Mouse (Mus musculus) spleen, adult 12 weeks (tissue): ENCODE results near the gene Hoxd13.

Experiments used
- DNase-seq: peaks from one replicate; pipeline ENCODE4 v3.0.0; 2022; ENCODE audit warnings: low spot score

The Hoxd13 gene

DNA sequence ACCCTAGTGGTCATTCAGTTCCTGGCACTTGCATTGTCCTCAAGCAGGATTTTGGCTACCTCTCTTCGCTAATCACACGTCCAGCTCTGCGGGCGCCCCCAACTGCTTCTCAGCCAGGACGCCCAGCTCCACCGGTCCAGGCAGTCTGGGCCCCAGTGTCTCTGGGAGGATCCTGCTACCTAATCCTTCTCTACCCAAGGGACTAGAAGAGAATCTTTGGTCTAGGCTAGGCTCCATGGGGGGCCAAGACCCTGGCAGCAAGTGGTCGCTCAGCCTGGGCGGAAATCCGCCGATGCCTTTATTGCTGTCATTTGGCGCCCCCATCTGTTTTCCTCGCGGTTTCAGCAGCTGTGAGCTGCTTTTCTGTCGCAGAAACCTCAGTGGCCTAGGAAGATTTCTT lies 6.4 kb upstream of the Hoxd13 start:
- DNase-seq: no peak

- DNase-seq: no peak
Observed at GRCm38 (mm10) chr2:74663291-74663925, 4.7 kb upstream of the Hoxd13 start.

GRCm38 (mm10) chr2:74666411-74666810 lies 1.7 kb upstream of the Hoxd13 start:
- no peak for DNase-seq

GRCm38 (mm10) chr2:74667191-74667841 lies 794 bp upstream of the Hoxd13 start:
- DNase-seq: no peak

- DNase-seq: no peak
Observed at GRCm38 (mm10) chr2:74668370-74669229, 490 bp downstream of the Hoxd13 start.

DNA sequence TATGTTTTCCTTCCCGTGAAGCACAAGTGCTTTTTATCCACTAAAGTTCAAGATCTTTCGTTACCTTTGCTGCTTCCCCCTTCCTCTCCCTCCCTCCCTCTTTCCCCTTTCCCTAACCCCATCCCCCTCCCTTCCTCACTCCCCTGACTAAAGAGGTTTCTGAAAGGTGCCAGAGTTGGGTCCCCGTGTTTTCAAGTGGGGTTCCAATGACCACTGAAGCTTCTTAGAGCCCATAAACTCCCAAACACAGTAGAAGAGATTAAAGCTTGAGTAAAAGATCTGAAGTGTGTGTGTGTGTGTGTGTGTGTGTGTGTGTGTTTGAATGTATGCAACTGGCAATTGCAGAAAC lies 1.1 kb downstream of the Hoxd13 start:
- no peak for DNase-seq

DNA sequence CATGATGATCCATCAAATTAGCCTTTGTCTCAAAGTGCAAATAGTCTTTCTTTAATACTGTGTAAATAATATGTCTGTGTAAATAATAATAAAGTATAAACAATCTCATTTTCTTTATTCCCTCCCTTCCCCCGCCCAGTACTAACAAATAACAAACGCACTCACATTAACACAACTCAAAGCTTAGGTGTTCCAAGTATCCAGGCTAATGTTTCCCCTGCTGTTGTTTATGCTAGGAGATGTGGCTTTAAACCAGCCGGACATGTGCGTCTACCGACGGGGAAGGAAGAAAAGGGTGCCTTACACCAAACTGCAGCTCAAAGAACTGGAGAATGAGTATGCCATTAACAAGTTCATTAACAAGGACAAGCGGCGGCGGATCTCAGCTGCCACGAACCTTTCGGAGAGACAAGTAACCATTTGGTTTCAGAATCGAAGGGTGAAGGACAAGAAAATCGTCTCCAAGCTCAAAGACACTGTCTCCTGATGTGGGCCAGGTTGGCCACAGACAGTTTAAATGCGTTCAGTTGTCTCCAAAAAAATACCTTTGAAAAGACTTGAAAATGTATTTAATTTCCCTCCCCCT lies 1.6 kb downstream of the Hoxd13 start:
- no peak for DNase-seq

- DNase-seq: no peak
Observed at GRCm38 (mm10) chr2:74670632-74671188, 2.6 kb downstream of the Hoxd13 start.

GRCm38 (mm10) chr2:74671847-74672246 lies 3.7 kb downstream of the Hoxd13 start:
- no peak for DNase-seq

GRCm38 (mm10) chr2:74672481-74673362 lies 4.6 kb downstream of the Hoxd13 start:
- DNase-seq: no peak

DNA sequence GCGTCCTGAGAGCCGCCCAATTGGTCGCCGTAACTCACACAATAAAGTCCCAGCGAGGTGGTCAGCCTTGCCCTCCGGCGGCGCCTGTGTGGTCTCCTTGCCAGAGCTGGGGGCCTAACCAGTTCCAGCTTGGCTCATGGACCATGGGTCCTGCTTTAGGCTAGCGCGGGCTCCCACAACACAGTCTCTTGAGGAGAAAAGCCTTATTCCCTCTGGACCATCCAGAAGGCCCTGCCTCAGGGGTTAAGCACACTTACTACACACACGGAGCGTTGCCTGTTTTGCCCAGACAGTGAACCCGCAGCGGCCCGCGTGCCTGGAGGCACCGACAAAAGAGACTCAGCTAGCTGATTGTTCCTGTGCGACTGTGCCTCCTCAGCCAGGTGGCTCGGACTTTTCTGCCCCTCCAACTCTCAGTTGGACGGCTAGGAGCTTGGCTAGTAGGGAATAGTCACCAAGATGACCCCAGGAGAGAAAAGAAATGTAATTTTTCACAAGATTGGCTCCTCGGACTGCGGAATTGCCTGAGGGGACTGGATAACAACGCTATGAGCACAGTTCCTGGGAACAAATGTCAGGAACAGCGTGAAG lies 5.8 kb downstream of the Hoxd13 start:
- no peak for DNase-seq

GRCm38 (mm10) chr2:74674881-74675665 lies 7.0 kb downstream of the Hoxd13 start, which contains the start of gene Hoxd12:
Hoxd12 (plus strand) TSS chr2:74675013.
- no peak for DNase-seq

- DNase-seq: no peak
Observed at GRCm38 (mm10) chr2:74675666-74676282, 7.7 kb downstream of the Hoxd13 start.

GRCm38 (mm10) chr2:74676376-74677052 lies 8.4 kb downstream of the Hoxd13 start:
- DNase-seq: no peak

GRCm38 (mm10) chr2:74677106-74677505 lies 9.0 kb downstream of the Hoxd13 start:
- DNase-seq: no peak

- DNase-seq: no peak
Observed at GRCm38 (mm10) chr2:74678891-74679595, 10.9 kb downstream of the Hoxd13 start, which contains the start of gene Hoxd11. Hoxd11 (plus strand) TSS chr2:74679557.

GRCm38 (mm10) chr2:74679596-74679971 lies 11.5 kb downstream of the Hoxd13 start:
- DNase-seq: no peak

DNA sequence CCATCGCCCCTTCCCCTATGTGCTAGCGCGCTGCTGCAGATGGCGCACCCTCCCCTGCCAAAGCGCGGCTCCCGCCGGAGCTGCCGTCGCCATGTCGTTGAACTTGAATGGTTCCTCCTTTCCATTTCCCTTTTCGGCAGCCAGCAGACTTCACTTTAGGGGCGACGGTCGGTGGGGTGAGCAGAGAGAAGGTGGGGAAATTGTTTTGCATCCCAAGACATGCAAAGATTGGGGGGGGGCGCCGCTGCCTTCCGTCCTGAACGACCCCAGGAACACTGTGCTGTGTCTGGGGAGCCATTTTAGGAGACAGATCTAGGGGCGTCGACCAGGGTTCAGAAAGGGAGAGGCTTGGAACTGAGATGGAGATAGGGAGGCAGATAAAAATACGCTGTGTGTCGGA lies 11.9 kb downstream of the Hoxd13 start:
- DNase-seq: no peak
